Mouse (Mus musculus) heart, embryonic 15.5 days (tissue): ENCODE measurements around the gene Stra8. TPM values are rescaled to one million over a fixed set of nuclear protein-coding genes. Genes with fewer than 3 reads are reported as not detected.
A peak's percentile ranks its signal among the peaks of the same experiment; 100 is the strongest.

ENCODE experiments used
- ATAC-seq: fragments of 200-750 bp; cut with Nextera tagmentation; replicated peaks from 2 replicates; pipeline ENCODE4 v1.8.0; 2017; ENCODE audit warnings: low read depth, moderate TSS enrichment; ENCODE audit not compliant: insufficient number of reproducible peaks, insufficient read depth, low FRiP score
- H3K27ac ChIP-seq: fragments of 300-500 bp; sonication (generic); 2 replicates; pipeline ENCODE4 v1.5.1; 2015; ENCODE audit warnings: mild to moderate bottlenecking, inconsistent platforms
- H3K27me3 ChIP-seq: fragments of 300-500 bp; sonication (generic); 2 replicates; pipeline ENCODE4 v1.6.1; 2015; ENCODE audit warnings: inconsistent platforms
- H3K36me3 ChIP-seq: fragments of 300-500 bp; sonication (generic); 2 replicates; pipeline ENCODE4 v1.6.1; 2015; ENCODE audit warnings: mild to moderate bottlenecking, inconsistent platforms
- H3K4me1 ChIP-seq: fragments of 300-500 bp; sonication (generic); replicated peaks from 2 replicates; pipeline ENCODE4 v1.6.1; 2015; ENCODE audit warnings: inconsistent platforms
- H3K4me2 ChIP-seq: fragments of 300-500 bp; sonication (generic); 2 replicates; pipeline ENCODE4 v1.6.1; 2015; ENCODE audit warnings: inconsistent platforms, mild to moderate bottlenecking, moderate library complexity
- H3K4me3 ChIP-seq: fragments of 300-500 bp; sonication (generic); 2 replicates; pipeline ENCODE4 v1.5.1; 2015; ENCODE audit warnings: mild to moderate bottlenecking, inconsistent platforms
- H3K9ac ChIP-seq: fragments of 300-500 bp; sonication (generic); 2 replicates; pipeline ENCODE4 v1.6.1; 2015; ENCODE audit warnings: mild to moderate bottlenecking, inconsistent platforms
- H3K9me3 ChIP-seq: fragments of 300-500 bp; sonication (generic); replicated peaks from 2 replicates; pipeline ENCODE4 v1.6.1; 2016; ENCODE audit warnings: inconsistent platforms
- WGBS: fragments of 180-500 bp; shearing (Covaris S2); methylation state at CpG from one replicate; pipeline ENCODE4 v1.1.7; 2015; ENCODE audit warnings: mixed read lengths; 5-methylcytosine and 5-hydroxymethylcytosine counted together
- polyA plus RNA-seq: library from polyadenylated mRNA; unstranded; fragments of >200 nt; fragmentation: Nextera tagmentation; extraction: Ambion mirVana; gene quantifications from 2 replicates; pipeline ENCODE4 v1.2.1, GENCODE M21; 2015

Gene Stra8
- polyA plus RNA-seq, 1 experiment from 2014 or later = not detected

DNA sequence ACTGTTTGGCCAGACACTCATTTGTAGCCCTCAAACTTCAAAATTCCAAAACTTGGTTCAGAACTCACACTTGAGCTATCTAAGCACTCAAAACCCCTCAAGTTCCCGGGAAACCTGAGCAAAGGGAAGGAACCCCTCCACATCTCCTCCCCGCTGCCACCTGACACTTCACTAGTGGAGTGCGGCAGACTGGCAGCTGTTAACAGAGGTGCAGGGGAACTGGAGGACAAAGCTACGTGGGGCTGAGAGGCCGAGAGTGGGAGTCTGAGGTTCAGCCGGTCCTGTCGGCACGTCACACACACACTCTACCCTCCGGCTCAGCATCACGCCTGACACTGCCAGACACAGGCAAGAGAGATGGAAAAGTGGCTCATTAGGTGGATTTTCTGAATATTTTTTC, 16.1 kb upstream of the Stra8 start:
- no peaks in the 10 kb centered on the region for H3K9me3 ChIP-seq
- H3K9ac ChIP-seq = no peak overlapping the region
- peaks cover 38% of the 10 kb centered on the region for H3K36me3 ChIP-seq
- ATAC-seq = peak; percentile 37; the same call in 1 of the 2 replicates
- H3K27ac ChIP-seq = peak overlapping the region; percentile 52
- H3K4me2 ChIP-seq = peak overlapping the region; percentile 37
- peaks cover 62% of the 10 kb centered on the region for H3K4me1 ChIP-seq
- WGBS = 33% methylated on average over 10 of the region's 10 CpGs
- H3K4me3 ChIP-seq = no peak overlapping the region
- H3K27me3 ChIP-seq = no peaks in the 10 kb centered on the region

DNA sequence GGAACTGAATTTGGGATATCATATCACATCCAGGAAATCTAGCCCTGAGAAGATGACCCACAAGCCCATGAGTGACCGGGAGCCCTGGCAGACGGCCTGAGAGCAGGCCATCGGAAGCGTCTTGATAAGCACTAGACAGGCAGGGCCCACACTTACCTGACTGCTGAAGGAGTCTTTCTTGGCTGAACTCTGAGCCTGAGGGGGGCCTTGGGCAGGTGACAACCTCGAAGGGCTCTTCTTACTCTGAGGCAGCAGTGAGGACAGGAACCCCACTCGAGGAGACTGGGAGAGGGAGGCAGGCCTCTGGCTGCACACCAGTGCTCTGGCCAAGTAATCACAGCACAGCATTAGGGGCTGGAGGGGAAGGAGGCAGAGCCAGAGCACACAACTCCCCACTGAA, 15.6 kb upstream of the Stra8 start:
- WGBS = 41% methylated on average over 6 of the region's 6 CpGs
- no peak overlapping the region for H3K4me3 ChIP-seq
- no peaks in the 10 kb centered on the region for H3K27me3 ChIP-seq
- no peaks in the 10 kb centered on the region for H3K9me3 ChIP-seq
- H3K27ac ChIP-seq = peak overlapping the region; percentile 52
- ATAC-seq = no peak
- peak overlapping the region; percentile 37 for H3K4me2 ChIP-seq
- no peak overlapping the region for H3K9ac ChIP-seq
- peaks cover 61% of the 10 kb centered on the region for H3K4me1 ChIP-seq
- H3K36me3 ChIP-seq = peaks cover 38% of the 10 kb centered on the region

DNA sequence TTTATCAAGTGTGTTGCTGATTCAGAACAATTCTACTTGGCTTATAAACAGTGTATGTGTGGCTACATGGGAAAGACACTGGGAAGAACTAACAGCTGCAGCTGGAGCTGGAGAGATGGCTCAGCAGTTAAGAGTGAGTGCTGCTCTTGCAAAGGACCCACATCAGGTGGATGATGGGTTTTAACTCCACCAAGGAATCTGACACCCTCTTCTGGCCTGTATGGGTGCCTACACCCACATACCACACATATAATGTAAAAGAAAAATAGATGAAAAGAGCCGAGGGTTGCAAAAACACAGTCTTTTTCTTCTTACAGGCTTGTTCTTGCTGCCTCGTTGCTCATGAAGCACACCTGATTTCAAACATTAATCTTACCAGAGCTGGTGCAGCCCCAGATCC, 13.8 kb upstream of the Stra8 start:
- peaks cover 55% of the 10 kb centered on the region for H3K4me1 ChIP-seq
- WGBS = 73% methylated on average over 2 of the region's 2 CpGs
- no peaks in the 10 kb centered on the region for H3K27me3 ChIP-seq
- H3K27ac ChIP-seq = no peak overlapping the region
- no peak overlapping the region for H3K9ac ChIP-seq
- H3K4me2 ChIP-seq = no peak overlapping the region
- no peaks in the 10 kb centered on the region for H3K9me3 ChIP-seq
- no peak overlapping the region for H3K4me3 ChIP-seq
- H3K36me3 ChIP-seq = peaks cover 32% of the 10 kb centered on the region
- no peak for ATAC-seq

DNA sequence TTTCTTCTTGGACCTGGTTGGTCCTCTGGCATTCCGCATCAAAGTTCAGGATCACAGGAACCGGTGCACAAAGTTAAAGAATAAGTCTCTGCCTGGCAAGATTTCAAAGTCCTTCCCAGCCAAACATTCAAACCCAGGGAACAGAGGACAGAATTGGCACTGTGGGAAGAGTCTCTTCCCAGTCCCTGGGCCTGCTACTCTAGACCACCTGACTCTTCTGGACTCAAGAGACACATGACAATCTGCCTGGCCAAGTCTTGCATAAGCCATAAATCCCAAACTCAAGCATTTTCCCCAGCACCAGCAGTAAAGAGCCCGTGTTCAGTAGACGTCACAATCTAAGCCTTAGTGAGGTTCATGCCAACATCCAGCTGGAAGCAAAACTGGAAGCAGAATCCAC, 13.3 kb upstream of the Stra8 start:
- H3K9me3 ChIP-seq = no peaks in the 10 kb centered on the region
- no peak overlapping the region for H3K4me3 ChIP-seq
- H3K9ac ChIP-seq = no peak overlapping the region
- no peak for ATAC-seq
- H3K4me2 ChIP-seq = no peak overlapping the region
- no peaks in the 10 kb centered on the region for H3K27me3 ChIP-seq
- WGBS = 92% methylated on average over 4 of the region's 4 CpGs
- no peak overlapping the region for H3K27ac ChIP-seq
- peaks cover 55% of the 10 kb centered on the region for H3K4me1 ChIP-seq
- peaks cover 27% of the 10 kb centered on the region for H3K36me3 ChIP-seq

DNA sequence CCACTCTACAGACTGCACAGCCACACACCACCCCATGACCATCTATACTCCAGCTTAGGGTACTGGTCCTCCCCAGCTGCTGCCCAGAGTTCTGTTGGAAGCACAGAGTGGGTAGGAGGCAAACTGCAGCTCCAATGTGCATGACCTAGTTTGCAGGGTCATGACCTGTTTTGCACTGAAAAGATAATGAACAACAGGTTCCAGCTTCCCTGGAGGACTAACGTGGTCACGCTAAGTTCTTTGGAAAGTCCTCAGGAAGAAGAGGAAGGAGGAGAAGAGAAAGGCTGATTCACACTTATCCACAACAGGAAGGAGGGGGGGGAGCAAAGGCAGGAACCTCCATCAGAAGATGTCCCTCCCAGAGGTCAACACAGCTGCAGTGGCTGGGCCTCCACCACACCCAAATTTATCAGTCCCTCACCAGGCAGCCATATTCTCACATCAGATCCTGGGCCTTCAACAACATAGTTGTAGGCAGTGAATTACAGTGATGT, 12.8 kb upstream of the Stra8 start:
- ATAC-seq = no peak
- peaks cover 25% of the 10 kb centered on the region for H3K36me3 ChIP-seq
- no peaks in the 10 kb centered on the region for H3K9me3 ChIP-seq
- H3K4me2 ChIP-seq = no peak overlapping the region
- H3K4me1 ChIP-seq = peaks cover 50% of the 10 kb centered on the region
- no peaks in the 10 kb centered on the region for H3K27me3 ChIP-seq
- no peak overlapping the region for H3K27ac ChIP-seq
- no peak overlapping the region for H3K9ac ChIP-seq
- no peak overlapping the region for H3K4me3 ChIP-seq
- WGBS = 46% methylated on average over 2 of the region's 2 CpGs

DNA sequence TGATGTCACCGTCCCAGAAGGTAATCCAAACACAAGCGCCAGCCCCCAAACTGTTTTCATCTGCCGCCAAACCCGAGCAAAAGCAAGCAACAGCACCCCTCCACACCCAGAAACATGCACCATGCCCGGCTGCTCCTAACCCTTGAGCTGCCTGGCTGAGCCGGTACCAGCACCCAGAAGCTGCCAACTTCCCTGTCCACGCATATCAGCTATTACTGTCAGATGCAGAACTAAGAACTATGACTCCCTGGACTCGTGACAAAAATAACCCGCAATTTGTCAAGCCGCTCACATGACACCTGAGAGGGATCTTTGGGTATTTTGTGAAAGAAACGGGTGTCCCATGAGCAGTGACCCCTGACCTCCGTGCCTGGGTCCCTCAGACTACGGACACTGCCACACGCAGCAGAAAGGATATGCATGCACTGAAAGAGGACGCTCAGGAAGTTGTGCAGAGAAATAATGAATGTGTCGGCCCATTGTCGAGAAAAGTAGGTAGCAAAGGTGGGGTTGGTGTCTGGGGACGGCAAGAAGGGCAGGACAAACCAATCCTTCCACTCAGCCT, 12.2 kb upstream of the Stra8 start:
- Histone ChIP-seq H3K4me2 (no peak overlapping the region), H3K4me1 (peaks cover 44% of the 10 kb centered on the region), H3K9me3 (no peaks in the 10 kb centered on the region), H3K4me3 (no peak overlapping the region), H3K9ac (no peak overlapping the region), H3K27ac (no peak overlapping the region), H3K36me3 (peaks cover 25% of the 10 kb centered on the region), H3K27me3 (no peaks in the 10 kb centered on the region)
- 71% methylated on average over 18 of the region's 18 CpGs for WGBS
- no peak for ATAC-seq

DNA sequence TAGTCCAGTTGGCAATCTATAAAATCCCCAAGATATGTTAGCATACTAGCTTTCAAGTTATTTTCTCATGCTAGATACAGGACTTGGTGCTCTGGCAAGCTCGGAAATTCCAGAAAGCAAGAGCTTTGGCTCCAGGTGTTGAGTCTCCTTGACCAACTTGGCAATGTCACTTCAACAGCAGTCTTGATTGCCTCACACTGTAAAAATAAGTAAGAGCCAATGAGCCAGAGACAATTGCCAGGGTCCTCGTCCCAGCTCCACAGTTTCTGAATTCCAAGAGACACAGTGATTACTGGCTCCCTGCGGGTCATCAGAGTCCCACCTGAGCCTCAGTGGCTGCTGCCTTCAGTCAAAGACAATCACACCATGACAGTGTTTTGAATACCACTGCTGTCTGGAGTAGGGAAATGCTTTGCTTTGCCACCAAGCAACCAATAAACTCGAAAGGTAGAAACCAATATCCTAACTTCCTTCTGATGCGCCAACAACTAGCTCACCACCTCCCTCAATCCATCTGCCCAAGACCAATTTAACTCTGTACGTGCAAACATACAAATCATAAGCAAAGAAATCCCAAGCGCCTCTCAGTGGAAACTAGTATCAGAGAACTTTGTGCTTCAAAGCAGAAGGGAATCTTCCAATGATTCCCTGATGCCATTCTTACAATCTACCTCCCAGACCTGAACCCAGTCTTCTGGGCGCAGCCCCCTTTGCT, 10.2 kb upstream of the Stra8 start:
- H3K27ac ChIP-seq = peak overlapping the region; percentile 87
- no peak for ATAC-seq
- no peaks in the 10 kb centered on the region for H3K9me3 ChIP-seq
- peak overlapping the region; percentile 66 for H3K4me3 ChIP-seq
- H3K27me3 ChIP-seq = no peaks in the 10 kb centered on the region
- H3K36me3 ChIP-seq = peaks cover 20% of the 10 kb centered on the region
- peak overlapping the region; percentile 77 for H3K4me2 ChIP-seq
- peaks cover 26% of the 10 kb centered on the region for H3K4me1 ChIP-seq
- WGBS = 38% methylated on average over 8 of the region's 8 CpGs
- H3K9ac ChIP-seq = peak overlapping the region; percentile 59

DNA sequence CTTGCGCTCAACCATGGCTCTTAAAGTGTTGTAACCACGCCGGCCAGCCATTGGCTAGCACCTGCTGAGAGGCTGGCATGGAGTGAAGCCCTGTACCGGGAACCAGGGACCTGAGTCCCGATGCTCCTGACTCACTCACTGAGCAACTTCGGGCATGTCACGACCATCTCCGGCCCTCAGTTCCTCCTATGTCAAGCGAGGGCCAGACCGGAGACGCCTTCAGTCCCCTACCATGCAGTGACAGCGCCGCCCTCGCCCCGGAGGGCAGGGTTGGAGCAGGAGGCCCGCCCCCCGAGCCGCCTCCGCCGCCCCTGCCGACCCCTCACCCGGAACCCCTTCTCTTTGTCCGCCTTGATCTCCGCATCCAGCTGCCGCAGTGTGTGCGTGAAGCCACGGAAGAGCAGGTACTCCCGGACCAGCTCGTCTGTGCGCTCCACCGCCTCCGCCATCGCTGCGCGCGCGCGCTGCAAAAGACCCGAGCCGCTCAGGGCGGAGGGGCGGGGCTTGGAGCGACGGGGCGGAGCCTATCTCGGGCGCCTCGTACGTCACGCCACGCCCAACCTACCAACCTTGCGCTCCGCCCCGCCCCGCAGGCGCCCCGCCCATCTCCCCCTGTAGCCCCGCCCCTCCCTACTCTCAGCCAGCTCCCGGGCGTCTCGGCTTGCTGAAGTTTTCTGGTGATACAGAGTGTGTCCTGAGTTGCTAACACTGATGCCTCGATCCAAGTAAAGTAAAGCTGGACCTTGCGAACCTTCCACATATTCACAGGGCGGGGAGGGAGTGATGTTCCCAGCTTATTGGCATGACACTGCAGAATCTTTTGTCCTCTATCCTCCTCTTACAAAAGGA, 9.4 kb upstream of the Stra8 start, which contains the start of gene Wdr91:
Gene Wdr91, minus strand, starts transcription at position 506 of the 849 bp plus-strand sequence.
- under 1% methylated on average over 63 of the region's 64 CpGs for WGBS
- Histone ChIP-seq H3K4me1 (peaks cover 26% of the 10 kb centered on the region), H3K27ac (peak within 1 kb of the TSS; percentile 87), H3K4me2 (peak within 1 kb of the TSS; percentile 77), H3K27me3 (no peaks in the 10 kb centered on the region), H3K36me3 (peaks cover 13% of the 10 kb centered on the region), H3K9me3 (no peaks in the 10 kb centered on the region), H3K4me3 (peak within 1 kb of the TSS; percentile 66), H3K9ac (peak within 1 kb of the TSS; percentile 59)
- peak; percentile 97 for ATAC-seq

DNA sequence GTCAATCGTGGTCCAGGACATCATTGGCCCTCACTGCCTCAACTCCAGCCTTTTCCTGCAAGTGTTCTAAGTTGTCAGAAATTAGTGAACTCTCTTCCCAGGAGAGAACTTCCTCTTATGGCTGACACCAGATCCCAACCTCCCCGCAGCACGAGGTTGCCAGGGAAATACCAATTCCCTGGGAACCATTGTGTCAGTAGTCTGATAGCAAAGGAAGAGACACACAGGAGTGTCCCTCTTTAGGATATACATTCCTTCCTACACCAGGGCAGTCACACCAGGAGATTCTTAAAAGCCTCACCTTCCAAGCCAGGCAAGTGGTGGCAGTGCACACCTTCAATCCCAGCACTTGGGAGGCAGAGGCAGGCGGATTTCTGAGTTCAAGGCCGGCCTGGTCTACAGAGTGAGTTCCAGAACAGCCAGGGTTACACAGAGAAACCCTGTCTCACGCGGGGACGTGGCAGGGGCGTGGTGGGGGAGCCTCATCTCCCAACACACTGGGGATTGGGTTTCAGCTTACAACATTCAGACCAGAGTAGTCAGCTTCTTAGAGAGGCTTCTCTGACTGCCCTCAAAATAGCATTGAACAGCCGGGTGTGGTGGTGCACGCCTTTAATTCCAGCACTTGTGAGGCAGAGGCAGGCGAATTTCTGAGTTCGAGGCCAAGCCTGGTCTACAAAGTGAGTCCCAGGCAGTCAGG, 6.5 kb upstream of the Stra8 start:
- Histone ChIP-seq H3K27ac (no peak overlapping the region), H3K4me1 (peaks cover 15% of the 10 kb centered on the region), H3K36me3 (no peaks in the 10 kb centered on the region; the same call in 1 of the 2 replicates)

DNA sequence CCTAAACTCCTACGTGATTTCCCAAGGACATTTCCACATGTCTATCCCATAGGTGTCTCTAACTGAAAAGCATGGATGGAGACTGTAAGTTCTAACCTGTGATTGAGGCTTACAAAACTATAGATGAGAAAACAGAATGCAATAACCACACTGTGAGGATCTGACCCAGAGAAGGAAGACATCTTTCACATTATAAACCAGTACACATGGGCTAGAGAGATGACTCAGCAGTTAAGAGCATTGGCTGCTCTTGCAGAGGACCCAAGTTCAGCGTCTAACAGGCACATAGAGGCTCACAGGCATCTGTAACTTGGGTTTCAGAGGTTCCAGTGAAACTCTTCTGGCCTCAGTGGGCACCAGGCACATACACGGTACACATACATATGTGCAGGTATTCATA, 5.5 kb upstream of the Stra8 start:
- Histone ChIP-seq H3K4me1 (peaks cover 8% of the 10 kb centered on the region), H3K27me3 (no peaks in the 10 kb centered on the region), H3K36me3 (no peaks in the 10 kb centered on the region), H3K9me3 (no peaks in the 10 kb centered on the region), H3K9ac (no peak overlapping the region), H3K4me2 (no peak overlapping the region), H3K27ac (no peak overlapping the region), H3K4me3 (no peak overlapping the region)
- WGBS = 83% methylated on average over 3 of the region's 3 CpGs
- ATAC-seq = no peak

More for the DNA sequence above, 6.5 kb upstream of the Stra8 start:
- H3K9ac ChIP-seq = no peak overlapping the region
- 83% methylated on average over 13 of the region's 13 CpGs for WGBS
- H3K4me3 ChIP-seq = no peak overlapping the region
- no peak for ATAC-seq
- no peaks in the 10 kb centered on the region for H3K27me3 ChIP-seq
- H3K9me3 ChIP-seq = no peaks in the 10 kb centered on the region
- no peak overlapping the region for H3K4me2 ChIP-seq

DNA sequence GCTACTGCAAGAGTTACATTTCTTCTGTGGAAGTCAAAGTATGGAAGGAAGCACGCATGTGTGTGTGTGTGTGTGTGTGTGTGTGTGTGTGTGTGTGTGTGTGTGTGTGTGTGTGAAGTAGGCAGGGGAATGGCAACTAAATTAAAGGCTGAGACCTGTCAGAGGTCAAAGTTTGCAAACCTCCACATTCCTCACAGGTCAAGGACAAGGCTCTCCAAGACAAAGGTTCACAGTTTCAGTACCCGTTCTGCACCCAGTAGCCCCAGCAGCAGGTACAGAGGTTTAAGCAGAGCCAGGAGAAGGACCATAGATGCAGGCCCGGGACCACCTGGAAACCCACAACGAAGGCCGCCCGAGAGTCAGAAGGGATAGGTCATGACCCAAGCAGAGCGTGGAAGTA, 817 bp upstream of the Stra8 start:
- H3K36me3 ChIP-seq = no peaks in the 10 kb centered on the region
- no peak overlapping the region for H3K27ac ChIP-seq
- no peaks in the 10 kb centered on the region for H3K9me3 ChIP-seq
- ATAC-seq = no peak
- H3K4me2 ChIP-seq = no peak overlapping the region
- H3K4me3 ChIP-seq = no peak overlapping the region
- no peak overlapping the region for H3K9ac ChIP-seq
- H3K27me3 ChIP-seq = no peaks in the 10 kb centered on the region
- WGBS = 83% methylated on average over 7 of the region's 7 CpGs
- no peaks in the 10 kb centered on the region for H3K4me1 ChIP-seq
